ENCODE assay signal across 7 mouse cellular contexts in genomic region chr9:44305466-44306079, GRCm38 (mm10). TPM values are rescaled to one million over a fixed set of nuclear protein-coding genes. Genes with fewer than 3 reads are reported as not detected.
DNase-seq lines count a peak whose midpoint lies in the region; ATAC-seq lines count a peak whose summit lies in the region.

Gene Hinfp, minus strand, starts transcription at chr9:44305671.

- H3K36me3 ChIP-seq in intestine, embryonic 16.5 days (ENCODE audit: control insufficient read depth, insufficient read depth, low read length), result peaks cover 8% of the 10 kb centered on the region; the same call in 1 of the 2 replicates
- peaks cover 3% of the 10 kb centered on the region; the same call in 1 of the 2 replicates for H3K36me3 ChIP-seq in midbrain, embryonic 11.5 days (ENCODE audit: control insufficient read depth, insufficient read depth, low read length)

- intact Hi-C loops in left cerebral cortex, postnatal 36 days (cut with DNase I), result no loop called here

- H3K27ac ChIP-seq in intestine, embryonic 16.5 days (ENCODE audit: low read length), result peak within 1 kb of the TSS; percentile 74
- no peak within 1 kb of the TSS for H3K27ac ChIP-seq in midbrain, embryonic 11.5 days (ENCODE audit: low read depth, low read length)

- peak within 1 kb of the TSS; percentile 96 for H3K4me3 ChIP-seq in intestine, embryonic 16.5 days (ENCODE audit: low read length)
- H3K4me3 ChIP-seq in midbrain, embryonic 11.5 days (ENCODE audit: low read depth, low read length), result peak within 1 kb of the TSS; percentile 63

- peaks cover 7% of the 10 kb centered on the region for H3K4me1 ChIP-seq in intestine, embryonic 16.5 days (ENCODE audit: control insufficient read depth, insufficient read depth, low read length)
- peaks cover 7% of the 10 kb centered on the region for H3K4me1 ChIP-seq in midbrain, embryonic 11.5 days (ENCODE audit: control insufficient read depth, insufficient read depth, low read length)

- peak within 1 kb of the TSS; percentile 95 for H3K9ac ChIP-seq in intestine, embryonic 16.5 days (ENCODE audit: low read depth, low read length)
- H3K9ac ChIP-seq in midbrain, embryonic 11.5 days (ENCODE audit: low read length), result peak within 1 kb of the TSS; percentile 66

- peak; percentile 99 for DNase-seq in adrenal gland, adult 8-10 months
- peak; percentile 99 for DNase-seq in embryo, embryonic 9.5 days (ENCODE audit: extremely low spot score)
- DNase-seq in gastrocnemius, postnatal 4 days (ENCODE audit: low spot score in 2 of 2), result peak; percentile 92 to 99
- DNase-seq in left cerebral cortex, postnatal 36 days (ENCODE audit: low spot score in 2 of 2), result peak; percentile 98
- peak; percentile 99 for DNase-seq in midbrain, embryonic 11.5 days (ENCODE audit: low spot score, missing footprints)
- DNase-seq in skeletal muscle tissue, adult 2 months (ENCODE audit: low read depth, low spot score), result peak; percentile 99

- H3K27me3 ChIP-seq in intestine, embryonic 16.5 days (replicated peaks; ENCODE audit: control insufficient read depth, insufficient read depth, low read length), result no peaks in the 10 kb centered on the region
- H3K27me3 ChIP-seq in midbrain, embryonic 11.5 days (ENCODE audit: control insufficient read depth, insufficient read depth, low read length), result no peaks in the 10 kb centered on the region

- H3K4me2 ChIP-seq in intestine, embryonic 16.5 days (ENCODE audit: low read depth, low read length), result peak within 1 kb of the TSS; percentile 49
- H3K4me2 ChIP-seq in midbrain, embryonic 11.5 days, result peak within 1 kb of the TSS; percentile 81

- WGBS in intestine, embryonic 16.5 days, result under 1% methylated on average over 54 of the region's 54 CpGs
- 1% methylated on average over 51 of the region's 54 CpGs for WGBS in midbrain, embryonic 11.5 days

- no peaks in the 10 kb centered on the region for H3K9me3 ChIP-seq in intestine, embryonic 16.5 days (ENCODE audit: control insufficient read depth, low read length)
- H3K9me3 ChIP-seq in midbrain, embryonic 11.5 days (ENCODE audit: control insufficient read depth, low read length), result no peaks in the 10 kb centered on the region

- peak; percentile 99 for ATAC-seq in intestine, embryonic 16.5 days
- peak; percentile 99 for ATAC-seq in midbrain, embryonic 11.5 days (ENCODE audit: low FRiP score)

RNA-seq across cellular contexts. Expression of gene Hinfp, which starts in this region (rescaled TPM):
- total RNA-seq in adrenal gland, adult 8-10 months (2022), result 10 to 100 TPM; 20.3 to 44.4 (median 31.8) TPM
- 10 to 100 TPM; 11.2 to 13.7 TPM for total RNA-seq in gastrocnemius, postnatal 4 days (2021)
- polyA plus RNA-seq in intestine, embryonic 16.5 days (2015; fragmentation: Nextera tagmentation; extraction: Ambion mirVana), result 17.8 and 19.4 TPM in 2 replicates
- 10 to 100 TPM; 24.4 to 31.8 TPM for total RNA-seq in left cerebral cortex, postnatal 36 days (2021)
- polyA plus RNA-seq in midbrain, embryonic 11.5 days (2014; fragmentation: Nextera tagmentation; extraction: Ambion mirVana), result 25.6 and 28.0 TPM in 2 replicates
